Mouse (Mus musculus): ENCODE measurements around the gene Emilin1.
A peak's percentile ranks its signal among the peaks of the same experiment; 100 is the strongest.

GRCm38 (mm10) chr5:30888337-30889087 lies 24.7 kb upstream of the Emilin1 start, which contains the start of gene Agbl5:
- TF ChIP-seq CTCF (IDR thresholded peaks at IDR 0.05; ENCODE audit: low read depth) (no peak; the same call in 1 of the 2 replicates), EP300 (optimal IDR thresholded peaks at IDR 0.05) (peak; percentile 30)
